Mouse (Mus musculus): Measurements from ENCODE around the gene Epha1. TPM values are rescaled to one million over a fixed set of nuclear protein-coding genes. Genes with fewer than 3 reads are reported as not detected.
A peak's percentile ranks its signal among the peaks of the same experiment; 100 is the strongest.

Gene Epha1
- polyA plus RNA-seq, 1 experiment from 2014 or later = 13.7 TPM

- 0 out of 2 replicates have a peak overlapping the region, but pooled peaks have one; percentile 13 for H3K4me2 ChIP-seq (replicated peaks; ENCODE audit: low read depth)
- 35% methylated on average over 8 of the region's 8 CpGs for WGBS
- 0 out of 2 replicates have a peak, but pooled peaks cover 3% of the 10 kb centered on the region for H3K4me1 ChIP-seq (replicated peaks; ENCODE audit: control insufficient read depth, insufficient read depth, low read length)
- H3K27me3 ChIP-seq (replicated peaks; ENCODE audit: control insufficient read depth, insufficient read depth, low read length) = no peaks in the 10 kb centered on the region
- no peaks in the 10 kb centered on the region for H3K36me3 ChIP-seq (ENCODE audit: control insufficient read depth, insufficient read depth)
- H3K4me3 ChIP-seq (ENCODE audit: low read depth, low read length) = no peak overlapping the region
- H3K9ac ChIP-seq (ENCODE audit: low read depth, low read length) = no peak overlapping the region
- ATAC-seq = peak; percentile 46; the same call in 1 of the 2 replicates
- no peak overlapping the region for H3K27ac ChIP-seq (ENCODE audit: low read depth, low read length)
- no peaks in the 10 kb centered on the region for H3K9me3 ChIP-seq (ENCODE audit: control insufficient read depth)
- TF ChIP-seq CTCF (IDR thresholded peaks at IDR 0.05; ENCODE audit: low read depth) = peak; percentile 70
Measured at GRCm38 (mm10) chr6:42309816-42310378, 63.2 kb downstream of the Epha1 start.

Other genes with a start within 250 kb of the Epha1 start
- gene Tas2r139, start 232.3 kb downstream of the Epha1 start, polyA plus RNA-seq (2015; fragmentation: Nextera tagmentation; extraction: Ambion mirVana) = not detected in 2 replicates
- not detected in 2 replicates for gene Tas2r144, start 157.9 kb downstream of the Epha1 start, polyA plus RNA-seq (2015; fragmentation: Nextera tagmentation; extraction: Ambion mirVana)
- 20.5 and 22.6 TPM in 2 replicates for gene Gstk1, start 127.3 kb downstream of the Epha1 start, polyA plus RNA-seq (2015; fragmentation: Nextera tagmentation; extraction: Ambion mirVana)
- 29.7 and 32.4 TPM in 2 replicates for gene Tmem139, start 111.3 kb downstream of the Epha1 start, polyA plus RNA-seq (2015; fragmentation: Nextera tagmentation; extraction: Ambion mirVana)
- 13.0 and 13.4 TPM in 2 replicates for gene Casp2, start 108.3 kb downstream of the Epha1 start, polyA plus RNA-seq (2015; fragmentation: Nextera tagmentation; extraction: Ambion mirVana)
- 0.12 and 0.18 TPM in 2 replicates for gene Clcn1, start 86.6 kb downstream of the Epha1 start, polyA plus RNA-seq (2015; fragmentation: Nextera tagmentation; extraction: Ambion mirVana)
- gene Fam131b, start 48.6 kb downstream of the Epha1 start, polyA plus RNA-seq (2015; fragmentation: Nextera tagmentation; extraction: Ambion mirVana) = 0.05 and 0.12 TPM in 2 replicates
- 50.9 and 54.8 TPM in 2 replicates for gene Zyx, start 23.6 kb downstream of the Epha1 start, polyA plus RNA-seq (2015; fragmentation: Nextera tagmentation; extraction: Ambion mirVana)
- not detected in 2 replicates for gene Tas2r143, start 27.0 kb upstream of the Epha1 start, polyA plus RNA-seq (2015; fragmentation: Nextera tagmentation; extraction: Ambion mirVana)
- gene Tas2r135, start 32.2 kb upstream of the Epha1 start, polyA plus RNA-seq (2015; fragmentation: Nextera tagmentation; extraction: Ambion mirVana) = not detected in 2 replicates
- gene Tas2r126, start 61.3 kb upstream of the Epha1 start, polyA plus RNA-seq (2015; fragmentation: Nextera tagmentation; extraction: Ambion mirVana) = not detected in 2 replicates
- not detected in 2 replicates for gene Olfr458, start 91.9 kb upstream of the Epha1 start, polyA plus RNA-seq (2015; fragmentation: Nextera tagmentation; extraction: Ambion mirVana)
- gene Olfr457, start 103.1 kb upstream of the Epha1 start, polyA plus RNA-seq (2015; fragmentation: Nextera tagmentation; extraction: Ambion mirVana) = not detected in 2 replicates
- not detected in 2 replicates for gene Olfr456, start 113.9 kb upstream of the Epha1 start, polyA plus RNA-seq (2015; fragmentation: Nextera tagmentation; extraction: Ambion mirVana)
- not detected in 2 replicates for gene Olfr455, start 174.3 kb upstream of the Epha1 start, polyA plus RNA-seq (2015; fragmentation: Nextera tagmentation; extraction: Ambion mirVana)
- gene Tcaf3, start 224.4 kb upstream of the Epha1 start, polyA plus RNA-seq (2015; fragmentation: Nextera tagmentation; extraction: Ambion mirVana) = not detected in 2 replicates